In the genomic region with DNA sequence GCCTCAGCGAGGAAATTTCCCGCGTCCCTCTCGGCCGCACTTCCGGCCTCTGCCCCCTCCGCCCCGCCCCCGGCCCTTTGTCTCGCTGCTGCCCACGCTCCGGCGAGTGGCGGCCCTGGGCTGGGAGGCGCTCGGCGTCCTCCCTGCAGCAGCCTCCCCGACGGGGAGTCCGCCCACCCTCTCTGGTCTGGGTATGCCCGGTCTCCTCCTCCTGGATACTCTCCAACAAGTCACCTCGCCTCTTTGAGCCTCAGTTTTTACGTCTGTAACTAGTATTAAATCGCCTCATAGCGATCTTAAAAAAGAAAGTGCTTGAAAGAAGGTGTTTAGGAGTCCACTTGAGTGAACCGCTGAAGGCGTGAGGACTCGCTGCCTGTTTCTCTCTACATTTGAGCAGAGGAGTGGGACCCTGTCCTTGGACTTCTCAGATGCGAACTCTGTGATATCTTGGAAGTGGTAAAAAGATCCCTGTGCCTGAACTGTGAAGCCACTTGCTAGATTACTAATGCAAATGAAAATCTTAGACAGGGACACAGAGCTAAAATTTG, we compare ENCODE assay signal across 7 mouse cellular contexts. TPM values are rescaled to one million over a fixed set of nuclear protein-coding genes. Genes with fewer than 3 reads are reported as not detected.
A peak's percentile ranks its signal among the peaks of the same experiment; 100 is the strongest.
DNase-seq lines count a peak whose midpoint lies in the region; ATAC-seq and TF ChIP-seq lines count a peak whose summit lies in the region.

Gene Gprin1, minus strand, starts transcription at position 11 of the 548 bp plus-strand sequence.

- ATAC-seq in midbrain, embryonic 12.5 days (ENCODE audit: low FRiP score, low read depth), result peak; percentile 81

- H3K27me3 ChIP-seq in midbrain, embryonic 12.5 days, result peaks cover 52% of the 10 kb centered on the region

- H3K9ac ChIP-seq in midbrain, embryonic 12.5 days (replicated peaks), result peak within 1 kb of the TSS; percentile 82

- no peaks in the 10 kb centered on the region for H3K36me3 ChIP-seq in midbrain, embryonic 12.5 days

- peak within 1 kb of the TSS; percentile 89 for H3K27ac ChIP-seq in left cerebral cortex, adult 2 months
- H3K27ac ChIP-seq in cortical plate, adult 2 months (ENCODE audit: insufficient read depth, low read length), result peak within 1 kb of the TSS; percentile 72
- peak within 1 kb of the TSS; percentile 85 for H3K27ac ChIP-seq in midbrain, embryonic 12.5 days (replicated peaks)

- H3K9me3 ChIP-seq in midbrain, embryonic 12.5 days, result no peaks in the 10 kb centered on the region

- H3K4me3 ChIP-seq in left cerebral cortex, adult 2 months, result peak within 1 kb of the TSS; percentile 60
- peak within 1 kb of the TSS; percentile 89 for H3K4me3 ChIP-seq in cortical plate, adult 2 months (ENCODE audit: insufficient read depth, low read length)
- H3K4me3 ChIP-seq in midbrain, embryonic 12.5 days, result peak within 1 kb of the TSS; percentile 82

- intact Hi-C loops in left cerebral cortex, adult 2 months (cut with DNase I), result no loop called here

- TF ChIP-seq CTCF in left cerebral cortex, adult 2 months (IDR thresholded peaks at IDR 0.05), result no peak
- TF ChIP-seq CTCF in cortical plate, adult 2 months (IDR thresholded peaks at IDR 0.05; ENCODE audit: extremely low read depth, insufficient read depth, low read length), result no peak

- WGBS in midbrain, embryonic 12.5 days, result 2% methylated on average over 26 of the region's 29 CpGs

- no peak for TF ChIP-seq POLR2A in cortical plate, adult 2 months (IDR thresholded peaks at IDR 0.05; ENCODE audit: extremely low read depth, insufficient read depth, low read length)

- peak in 1 of 2 experiments; percentile 47 for DNase-seq in left cerebral cortex, adult 2 months (ENCODE audit: extremely low spot score in 1 of 2, low spot score in 2 of 2)
- DNase-seq in left cerebral cortex, adult 11 months (ENCODE audit: low spot score), result no peak
- peak; percentile 10 for DNase-seq in induced T-regulatory cell, adult 2 months (ENCODE audit: low read depth)
- no peak for DNase-seq in urinary bladder, adult 18-20 months (ENCODE audit: low spot score in 2 of 2)
- no peak for DNase-seq in adipocyte (ENCODE audit: low spot score)

- H3K4me1 ChIP-seq in cortical plate, adult 2 months (ENCODE audit: control insufficient read depth, insufficient read depth, low read length), result peaks cover 32% of the 10 kb centered on the region
- peaks cover 56% of the 10 kb centered on the region for H3K4me1 ChIP-seq in midbrain, embryonic 12.5 days

- H3K4me2 ChIP-seq in midbrain, embryonic 12.5 days (replicated peaks), result peak within 1 kb of the TSS; percentile 78

RNA-seq across cellular contexts. Expression of gene Gprin1, which starts in this region (rescaled TPM):
- total RNA-seq in left cerebral cortex, adult 2 months (2021), result 100 to 1,000 TPM; 128 to 130 TPM
- polyA plus RNA-seq in cortical plate, adult 2 months (2012; rRNA removed), result 57.2 and 62.1 TPM in 2 replicates
- 12.6 and 16.7 TPM in 2 replicates for polyA plus RNA-seq in midbrain, embryonic 12.5 days (2016; fragmentation: Nextera tagmentation; extraction: Ambion mirVana)
